Mouse (Mus musculus) brain, embryonic 14.5 days (tissue): ENCODE results near the gene Hoxd10. TPM values are rescaled to one million over a fixed set of nuclear protein-coding genes. Genes with fewer than 3 reads are reported as not detected.
A peak's percentile ranks its signal among the peaks of the same experiment; 100 is the strongest.

Source experiments
- DNase-seq: peaks from one replicate; pipeline ENCODE4 v3.0.0-alpha.2; 2011; ENCODE audit warnings: low read depth
- CTCF ChIP-seq: fragments of 200-500 bp; IDR thresholded peaks from 2 replicates; pipeline ENCODE4 v1.5.1; 2012; ENCODE audit warnings: inconsistent platforms, mild to moderate bottlenecking, moderate library complexity, borderline replicate concordance; ENCODE audit not compliant: insufficient read depth, insufficient read length; ENCODE audit errors: extremely low read depth
- POLR2A ChIP-seq: fragments of 200-500 bp; IDR thresholded peaks from 2 replicates; pipeline ENCODE4 v1.6.1; 2012; ENCODE audit warnings: mild to moderate bottlenecking, inconsistent platforms, borderline replicate concordance; ENCODE audit not compliant: poor library complexity, insufficient read depth, insufficient read length, severe bottlenecking; ENCODE audit errors: extremely low read depth
- polyA plus RNA-seq: library from polyadenylated mRNA; depleted of rRNA; stranded (reverse); fragments of >200 nt; gene quantifications from 2 replicates; pipeline ENCODE4 v1.2.3, GENCODE M21; 2012

Hoxd10 gene
- polyA plus RNA-seq, 1 experiment: 0.04 TPM

DNA sequence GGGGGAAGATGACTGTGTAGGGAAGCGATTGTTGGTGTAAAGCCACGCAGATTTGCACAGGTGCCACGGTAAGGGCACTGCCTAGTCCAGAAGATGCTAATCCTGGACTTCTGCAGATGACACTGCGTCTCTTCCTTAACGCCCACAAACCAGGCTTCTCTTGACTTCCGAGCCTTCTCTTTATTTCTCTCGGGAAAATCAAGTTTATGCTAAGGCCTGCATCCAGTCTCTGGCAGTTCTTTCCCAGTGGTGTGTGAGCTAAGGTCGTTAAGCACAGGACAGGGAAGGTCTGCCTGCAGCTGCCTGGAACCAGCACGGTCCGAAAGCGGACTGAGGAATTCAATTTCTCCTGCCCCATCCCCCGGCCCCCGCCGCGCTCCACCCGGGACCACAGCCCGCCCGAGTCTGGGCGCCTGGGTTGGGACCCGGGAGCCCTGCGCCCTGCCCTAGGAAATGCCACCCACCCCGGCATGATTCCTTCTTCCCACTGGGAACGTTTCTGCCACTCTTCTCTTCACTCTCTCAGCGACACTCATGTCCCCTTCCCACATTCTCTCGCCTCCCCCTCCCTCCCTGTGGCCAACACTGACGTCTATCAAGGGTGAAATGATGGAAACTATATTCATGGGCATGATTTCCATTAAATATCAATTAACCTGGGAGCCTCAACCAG, 12.1 kb downstream of the Hoxd10 start:
- TF ChIP-seq CTCF: no peak
- no peak for TF ChIP-seq POLR2A
- no peak for DNase-seq

DNA sequence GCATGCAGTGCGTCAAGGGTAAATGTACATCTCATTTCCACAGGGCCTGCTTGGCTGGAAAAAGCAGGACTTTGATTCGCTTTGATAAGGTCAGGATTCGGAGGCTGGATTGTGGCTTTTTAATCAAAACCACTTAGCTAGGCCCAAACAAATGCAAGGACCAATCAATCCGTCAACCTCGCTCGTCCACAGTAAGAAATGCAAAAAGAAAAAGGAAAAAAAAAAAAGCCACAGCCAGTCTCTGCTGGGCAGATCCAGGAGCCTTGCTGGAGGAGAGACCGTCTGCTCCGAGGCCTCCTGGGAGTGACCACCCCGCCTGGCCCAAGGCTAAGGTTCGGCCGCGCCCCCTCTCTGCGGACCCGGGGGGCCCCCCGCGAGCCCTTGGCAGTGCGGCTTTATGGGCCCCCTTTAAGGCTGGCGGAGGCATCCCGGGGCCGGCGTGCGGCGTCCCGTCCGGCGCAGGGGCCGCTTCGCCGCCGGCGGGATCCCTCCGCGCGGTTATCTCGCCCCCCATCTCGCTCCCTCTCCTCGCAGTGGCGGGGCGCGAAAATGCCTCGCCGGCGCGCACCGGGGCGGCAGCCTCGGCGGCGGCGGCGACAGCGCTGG, 12.8 kb downstream of the Hoxd10 start, which contains the start of gene Hoxd8:
Hoxd8 (plus strand) TSS at position 223 of the 606 bp plus-strand sequence.
- TF ChIP-seq CTCF (no peak), POLR2A (no peak)
- DNase-seq: no peak

DNA sequence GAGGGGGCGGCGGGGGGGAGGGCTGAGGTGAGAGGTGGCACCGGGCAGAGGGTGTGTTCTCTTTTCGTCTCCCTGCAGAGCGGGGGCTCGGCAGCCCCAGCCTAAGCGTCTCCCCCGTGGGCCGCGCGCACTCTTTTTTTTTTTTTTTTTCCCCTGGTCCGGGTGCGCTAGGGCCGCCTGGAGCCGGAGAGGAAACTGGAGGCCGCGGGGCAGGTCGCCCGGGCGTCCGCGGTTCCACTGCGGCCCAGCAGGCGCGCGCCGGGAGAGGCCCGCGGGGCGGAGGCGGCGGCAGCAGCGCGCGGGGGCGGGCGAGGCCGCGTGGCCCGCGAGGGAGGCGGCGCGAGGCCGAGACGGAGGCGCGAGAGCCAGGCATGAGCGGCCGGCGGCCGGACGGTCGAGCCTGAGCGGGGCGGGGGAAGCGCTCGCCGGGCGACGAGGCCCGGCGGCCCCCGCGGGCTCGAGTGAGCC, 13.3 kb downstream of the Hoxd10 start:
- no peak for TF ChIP-seq POLR2A
- no peak for TF ChIP-seq CTCF
- DNase-seq: no peak

DNA sequence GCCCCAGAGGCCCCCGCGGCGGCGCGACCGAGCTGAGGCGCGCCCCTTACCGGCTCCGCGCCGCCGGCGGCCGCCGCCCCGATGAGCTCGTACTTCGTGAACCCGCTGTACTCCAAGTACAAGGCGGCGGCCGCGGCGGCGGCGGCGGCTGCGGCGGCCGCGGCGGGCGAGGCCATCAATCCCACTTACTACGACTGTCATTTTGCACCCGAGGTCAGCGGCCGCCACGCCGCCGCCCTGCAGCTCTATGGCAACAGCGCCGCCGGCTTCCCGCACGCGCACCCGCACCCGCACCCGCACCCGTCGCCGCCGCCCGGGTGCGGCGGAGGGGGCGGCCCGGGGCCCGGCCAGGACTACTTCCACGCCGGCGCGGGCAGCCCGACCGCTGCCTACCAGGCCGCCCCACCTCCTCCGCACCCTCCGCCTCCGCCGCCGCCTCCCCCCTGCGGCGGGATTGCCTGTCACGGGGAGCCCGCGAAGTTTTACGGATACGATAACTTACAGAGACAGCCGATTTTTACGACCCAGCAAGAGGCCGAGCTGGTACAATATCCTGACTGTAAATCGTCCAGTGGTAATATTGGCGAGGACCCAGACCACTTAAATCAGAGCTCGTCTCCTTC, 13.9 kb downstream of the Hoxd10 start:
- DNase-seq: no peak
- no peak for TF ChIP-seq CTCF
- no peak for TF ChIP-seq POLR2A

DNA sequence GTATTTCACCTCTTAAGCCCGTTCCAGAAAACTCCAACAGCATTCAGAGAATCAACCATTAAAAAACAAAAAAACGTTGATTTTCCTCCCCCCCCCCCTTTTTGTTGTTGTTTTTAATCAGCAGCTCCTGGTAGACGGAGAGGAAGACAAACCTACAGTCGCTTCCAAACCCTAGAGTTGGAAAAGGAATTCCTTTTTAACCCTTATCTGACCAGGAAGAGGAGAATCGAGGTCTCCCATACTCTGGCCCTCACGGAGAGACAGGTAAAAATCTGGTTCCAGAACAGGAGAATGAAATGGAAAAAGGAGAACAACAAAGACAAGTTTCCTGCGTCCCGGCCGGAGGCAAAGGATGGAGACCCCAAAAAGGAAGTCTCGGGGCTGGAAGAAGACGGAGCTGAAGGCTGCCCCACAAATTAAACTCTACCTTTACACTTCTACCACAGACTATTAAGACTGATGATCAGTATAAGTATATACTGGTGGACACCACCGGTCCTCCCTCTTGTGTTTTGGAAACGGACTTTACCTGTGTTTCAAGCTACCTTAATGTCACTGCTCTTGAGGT, 14.8 kb downstream of the Hoxd10 start:
- TF ChIP-seq POLR2A (no peak), CTCF (no peak)
- no peak for DNase-seq

DNA sequence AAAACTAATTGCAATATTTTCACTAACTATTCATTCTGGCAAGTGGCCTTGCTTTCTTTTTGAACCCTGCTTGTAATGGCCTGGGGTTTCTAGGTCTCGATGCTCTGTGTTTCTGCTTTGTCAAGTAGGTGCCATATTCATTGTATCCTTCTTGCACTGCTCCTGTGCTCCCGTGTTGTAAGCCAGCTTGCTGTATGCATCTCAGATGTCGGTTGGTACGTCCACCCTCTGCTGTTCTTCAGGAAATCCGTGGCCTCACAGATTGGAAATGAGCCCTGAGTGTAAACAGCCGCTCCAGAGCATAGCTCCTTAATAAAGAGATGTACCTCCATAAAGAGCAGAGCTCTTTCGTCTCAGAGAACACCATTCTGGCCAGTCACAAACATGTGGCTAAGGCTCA, 15.9 kb downstream of the Hoxd10 start:
- DNase-seq: no peak
- TF ChIP-seq CTCF: no peak

DNA sequence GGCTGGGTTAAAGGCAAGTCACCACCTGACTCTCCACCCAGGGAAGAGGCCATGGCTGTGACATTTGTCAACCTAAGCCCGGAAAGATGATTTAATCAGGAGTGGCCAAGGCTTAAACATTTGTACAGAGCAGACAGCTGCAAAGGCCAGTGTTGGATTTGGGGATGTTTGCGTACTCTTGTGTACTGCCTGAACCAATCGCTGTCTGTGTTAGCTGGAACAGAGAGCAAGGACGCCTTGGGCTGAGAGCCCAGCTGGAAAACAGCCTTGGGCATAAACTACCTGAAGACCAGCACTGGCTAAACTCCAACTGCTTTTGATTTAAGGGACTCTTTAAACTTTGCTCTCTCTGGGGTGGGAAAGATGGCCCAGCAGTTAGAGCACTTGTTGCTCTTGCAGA, 17.0 kb downstream of the Hoxd10 start:
- no peak for DNase-seq
- no peak for TF ChIP-seq CTCF
- TF ChIP-seq POLR2A: no peak

DNA sequence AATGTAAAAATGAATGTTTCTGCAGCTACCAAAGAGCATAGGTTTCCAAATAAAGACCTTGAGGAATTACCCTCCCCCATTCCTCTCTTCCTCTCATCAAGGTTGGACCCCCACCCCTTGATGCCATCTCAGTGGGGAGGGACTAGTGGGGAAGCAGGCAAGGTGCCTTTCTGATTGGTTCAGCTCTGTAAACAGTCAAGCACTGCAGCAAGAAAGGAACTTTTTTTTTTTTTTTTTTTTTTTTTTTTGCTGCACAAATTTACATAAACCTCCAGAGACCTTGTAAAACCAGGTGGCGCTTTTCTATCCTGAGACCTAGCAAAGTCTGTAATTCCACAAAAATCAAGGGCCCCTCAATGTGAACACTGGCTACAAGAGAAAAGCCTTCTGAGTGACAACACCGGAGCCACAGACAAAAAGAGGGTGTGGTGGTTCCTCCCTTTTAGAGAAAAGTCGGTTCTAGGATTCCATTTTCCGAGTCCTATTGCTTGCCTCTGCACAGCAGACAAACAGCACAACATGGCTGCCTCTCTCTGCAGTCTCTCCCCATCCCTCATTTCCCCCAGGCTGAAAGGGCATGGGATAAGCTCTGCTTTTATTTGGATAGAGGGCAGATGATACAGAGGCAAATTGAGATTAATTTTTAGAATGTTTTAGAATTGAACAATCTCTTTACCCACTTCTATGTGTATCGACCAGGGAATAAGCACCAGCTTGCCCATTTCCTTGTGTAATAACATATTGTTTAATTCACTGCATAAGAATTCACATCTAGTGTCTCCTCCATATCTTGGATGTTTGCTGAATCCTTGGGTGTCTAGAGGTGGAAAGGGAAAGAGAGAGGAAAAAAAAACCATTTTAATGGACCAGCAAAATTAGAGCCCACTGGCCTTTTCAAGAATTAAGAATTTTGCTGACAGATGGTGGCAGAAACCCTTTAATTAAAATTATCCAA, 18.0 kb downstream of the Hoxd10 start:
- no peak for DNase-seq
- TF ChIP-seq POLR2A (no peak), CTCF (no peak)

DNA sequence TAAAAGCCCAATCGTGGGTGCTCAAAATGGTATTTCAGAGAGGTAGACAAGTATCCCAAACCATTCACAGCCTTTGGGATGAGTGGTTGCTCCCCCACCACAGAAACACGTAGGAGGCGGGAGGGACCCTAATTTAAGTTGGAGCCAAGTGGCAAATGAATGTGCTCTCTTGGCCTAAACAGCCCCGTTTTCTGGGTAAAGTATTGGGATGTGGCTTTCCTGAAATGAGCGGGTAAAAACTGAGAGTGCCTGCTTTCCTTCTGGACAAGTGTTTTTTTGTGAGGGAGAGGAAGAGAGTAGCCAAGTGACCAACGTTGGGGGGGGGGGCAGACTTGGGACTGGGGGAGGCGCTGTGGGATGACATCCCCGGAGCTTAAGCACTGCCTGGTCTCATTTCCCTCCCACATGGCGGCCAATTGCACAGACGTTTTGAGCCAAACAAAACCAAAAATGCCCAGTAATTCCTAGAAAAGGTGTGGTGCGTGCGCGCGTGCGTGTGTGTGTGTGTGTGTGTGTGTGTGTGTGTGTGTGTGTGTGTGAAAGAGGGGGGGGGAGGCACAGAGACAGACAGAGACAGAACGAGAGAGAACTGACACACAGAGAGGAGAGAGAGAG, 19.3 kb downstream of the Hoxd10 start:
- TF ChIP-seq POLR2A (no peak), CTCF (no peak)
- DNase-seq: no peak

DNA sequence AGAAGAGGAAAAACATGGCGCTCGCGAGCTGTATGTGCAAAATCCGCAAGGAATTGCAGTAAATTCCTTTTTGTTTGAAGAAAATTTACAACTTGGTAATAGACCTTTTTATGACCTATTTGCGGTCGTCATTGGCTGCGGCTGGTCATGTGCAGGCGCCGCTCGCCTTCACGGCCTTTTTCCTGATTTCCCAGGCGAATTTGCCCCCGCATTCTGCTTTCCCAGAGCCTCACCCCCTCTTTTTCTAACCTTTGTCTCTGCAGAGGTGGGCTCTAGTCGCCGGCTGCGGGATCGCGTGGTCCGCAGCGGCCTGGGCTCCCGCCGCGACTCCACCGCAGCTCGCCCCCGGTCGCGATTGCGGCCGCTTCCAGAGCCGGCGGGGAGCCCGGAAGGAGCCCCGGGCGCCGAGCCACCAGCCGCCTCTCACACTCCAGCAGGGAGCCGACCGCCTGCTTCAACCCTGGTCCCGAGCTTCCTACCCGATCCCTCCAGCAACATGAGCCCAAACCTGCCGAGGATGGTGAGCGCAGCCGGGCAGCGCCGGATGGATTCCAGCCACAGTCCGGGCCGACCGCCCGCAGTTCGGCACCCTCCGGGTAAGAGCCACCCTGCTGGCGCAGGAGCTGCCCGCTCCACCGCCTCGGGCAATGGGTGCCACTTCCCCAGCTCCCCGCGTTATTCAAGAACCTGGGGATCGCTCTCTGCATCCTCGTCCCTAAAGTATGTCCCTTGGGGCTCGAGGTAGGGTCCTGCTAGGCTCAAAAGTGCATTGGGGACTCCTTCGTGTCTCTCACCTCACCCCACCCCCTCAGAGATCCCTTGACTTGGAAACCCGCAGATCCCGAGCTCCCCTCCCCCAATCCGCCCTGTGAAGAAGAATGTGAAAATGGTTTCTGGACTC, 20.2 kb downstream of the Hoxd10 start, which contains the start of the genes Hoxd3 and Hoxd4:
Hoxd3 (plus strand) TSS at position 207 of the 901 bp plus-strand sequence.
Hoxd4 (plus strand) TSS at position 209 of the 901 bp plus-strand sequence.
- TF ChIP-seq POLR2A (no peak), CTCF (no peak)

More for the DNA sequence above, 20.2 kb downstream of the Hoxd10 start, which contains the start of the genes Hoxd3 and Hoxd4:
- DNase-seq: peak; percentile 51
